Mouse (Mus musculus) kidney, adult 2 months (tissue): ENCODE results near the gene Abcc4.

Experiments
- CTCF ChIP-seq: fragments of 200-500 bp; conservative IDR thresholded peaks from 2 replicates; pipeline ENCODE4 v1.5.1; 2011; ENCODE audit warnings: low read depth, mild to moderate bottlenecking, control low read depth, low read length, moderate library complexity, mixed read lengths; ENCODE audit not compliant: insufficient read depth, insufficient read length
- POLR2A ChIP-seq: fragments of 200-500 bp; IDR thresholded peaks from one replicate; pipeline ENCODE4 v1.6.1; 2011; ENCODE audit warnings: low read depth, low read length, control low read depth

- no peak for TF ChIP-seq CTCF
- TF ChIP-seq POLR2A = no peak
These were observed 10.2 kb downstream of the Abcc4 start for GRCm38 (mm10) chr14:118695866-118696265.
